Mouse (Mus musculus) myocyte (in vitro differentiated cells): Measurements from ENCODE around the gene Pdpk1. TPM values are rescaled to one million over a fixed set of nuclear protein-coding genes. Genes with fewer than 3 reads are reported as not detected.
"Not testable (repeated sequence)": the region's sequence is repeated elsewhere in the genome, so short reads cannot be mapped to it uniquely, and the experiment has no call there.

Experiments
- H3K27me3 ChIP-seq: one replicate; pipeline ENCODE4 v1.6.1; 2011; ENCODE audit not compliant: control insufficient read depth, insufficient read depth, insufficient read length
- H3K36me3 ChIP-seq: one replicate; pipeline ENCODE4 v1.6.1; 2011; ENCODE audit not compliant: control insufficient read depth, insufficient read depth
- H3K4me2 ChIP-seq: one replicate; pipeline ENCODE4 v1.6.1; 2011; ENCODE audit warnings: low read depth, control low read depth
- H3K4me3 ChIP-seq: one replicate; pipeline ENCODE4 v1.5.1; 2011; ENCODE audit warnings: mild to moderate bottlenecking, control low read depth, moderate library complexity
- H3K79me2 ChIP-seq: one replicate; pipeline ENCODE4 v1.6.1; 2011; ENCODE audit not compliant: control insufficient read depth, insufficient read depth
- H3ac ChIP-seq: one replicate; pipeline ENCODE4 v1.6.1; 2011; ENCODE audit not compliant: control insufficient read depth, insufficient read length
- CEBPB ChIP-seq: IDR thresholded peaks from 2 replicates; pipeline ENCODE4 v1.6.1; 2011; ENCODE audit warnings: mild to moderate bottlenecking, moderate library complexity; ENCODE audit not compliant: poor library complexity, insufficient read depth, severe bottlenecking
- E2F4 ChIP-seq: IDR thresholded peaks from one replicate; pipeline ENCODE4 v1.6.1; 2011; ENCODE audit warnings: mild to moderate bottlenecking, control low read depth, moderate library complexity; ENCODE audit not compliant: insufficient read depth
- MAX ChIP-seq: IDR thresholded peaks from one replicate; pipeline ENCODE4 v1.6.1; 2011; ENCODE audit warnings: low read depth, mild to moderate bottlenecking, control low read depth
- MYOD1 ChIP-seq, 3 experiments: IDR thresholded peaks; one replicate each; pipeline ENCODE4 v1.6.1; 2011; ENCODE audit warnings: control low read depth in 2 of 3, low read depth in 2 of 3, mild to moderate bottlenecking in 2 of 3, moderate library complexity in 1 of 3; ENCODE audit not compliant: insufficient read length in 2 of 3, control insufficient read depth in 1 of 3
- MYOG ChIP-seq, 3 experiments: IDR thresholded peaks; one replicate each; pipeline ENCODE4 v1.6.1; 2011; ENCODE audit warnings: control low read depth in 2 of 3, low read depth in 2 of 3, mild to moderate bottlenecking in 2 of 3; ENCODE audit not compliant: insufficient read length in 2 of 3, control insufficient read depth in 1 of 3, insufficient read depth in 1 of 3
- POLR2A ChIP-seq: IDR thresholded peaks from one replicate; pipeline ENCODE4 v1.6.1; 2011; ENCODE audit warnings: low read depth, mild to moderate bottlenecking, control low read depth, moderate library complexity; ENCODE audit not compliant: insufficient read length
- POLR2AphosphoS2 ChIP-seq: IDR thresholded peaks from one replicate; pipeline ENCODE4 v1.6.1; 2011; ENCODE audit warnings: low read depth, control low read depth; ENCODE audit not compliant: insufficient read length
- REST ChIP-seq: IDR thresholded peaks from one replicate; pipeline ENCODE4 v1.6.1; 2011; ENCODE audit warnings: mild to moderate bottlenecking, control low read depth, moderate library complexity; ENCODE audit not compliant: insufficient read depth, insufficient read length
- SRF ChIP-seq: IDR thresholded peaks from one replicate; pipeline ENCODE4 v1.6.1; 2011; ENCODE audit warnings: low read depth; ENCODE audit not compliant: control insufficient read depth, insufficient read length
- TCF12 ChIP-seq: IDR thresholded peaks from one replicate; pipeline ENCODE4 v1.6.1; 2011; ENCODE audit warnings: mild to moderate bottlenecking, control low read depth; ENCODE audit not compliant: poor library complexity, insufficient read depth, severe bottlenecking
- TCF3 ChIP-seq: IDR thresholded peaks from one replicate; pipeline ENCODE4 v1.6.1; 2011; ENCODE audit warnings: low read depth, control low read depth; ENCODE audit not compliant: insufficient read length
- USF1 ChIP-seq: IDR thresholded peaks from one replicate; pipeline ENCODE4 v1.6.1; 2011; ENCODE audit warnings: low read depth, mild to moderate bottlenecking, control low read depth, moderate library complexity
- polyA plus RNA-seq: library from polyadenylated mRNA; unstranded; fragments of >200 nt; fragmentation: generic; extraction: Trizol; gene quantifications from one replicate; pipeline ENCODE4 v1.2.1, GENCODE M21; 2012; ENCODE audit warnings: missing spikeins

The Pdpk1 gene
- polyA plus RNA-seq, 1 experiment: 10.1 TPM

DNA sequence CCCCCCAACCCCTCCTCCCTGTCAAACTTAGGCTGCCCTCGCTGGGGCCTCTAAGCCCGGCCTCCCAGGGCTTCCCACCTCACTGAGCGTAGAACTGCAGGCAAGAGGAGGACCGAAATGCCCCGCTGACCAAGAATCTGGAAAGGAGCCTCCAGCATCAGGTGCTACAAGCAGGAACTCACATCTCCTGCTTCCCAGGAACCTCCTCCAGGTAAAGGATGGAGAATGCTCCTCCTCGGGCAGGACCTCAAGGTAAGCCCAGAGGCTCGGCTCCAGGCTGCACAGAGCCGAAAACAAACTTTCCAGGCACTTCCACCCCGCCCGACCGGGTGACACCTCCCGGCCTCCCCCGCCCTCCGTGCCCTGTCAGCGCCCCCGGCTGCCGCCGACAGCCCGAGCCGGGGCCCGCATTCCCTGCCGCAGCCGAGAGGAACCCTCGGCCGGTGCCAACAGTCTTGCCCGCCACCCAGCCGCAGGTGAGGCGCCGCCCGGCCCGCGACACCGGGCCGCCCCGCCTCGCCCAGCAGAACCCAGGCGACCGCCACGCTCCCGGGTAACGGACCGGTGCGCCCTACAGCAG lies 9.8 kb downstream of the Pdpk1 start:
- TF ChIP-seq CEBPB: no peak
- no peak for TF ChIP-seq USF1
- TF ChIP-seq TCF12: no peak
- no peak for TF ChIP-seq MYOD1 (IDR thresholded peaks at IDR 0.05; ENCODE audit: control insufficient read depth in 1 of 3, insufficient read length in 2 of 3, low read depth in 2 of 3)
- TF ChIP-seq POLR2A: no peak
- TF ChIP-seq MAX: no peak
- no peak for TF ChIP-seq REST
- no peak for TF ChIP-seq SRF
- peaks cover 47% of the 10 kb centered on the region for H3K79me2 ChIP-seq
- H3K4me2 ChIP-seq: peak overlapping the region; percentile 93
- H3K27me3 ChIP-seq: no peaks in the 10 kb centered on the region
- no peaks in the 10 kb centered on the region for H3K36me3 ChIP-seq
- H3K4me3 ChIP-seq: peak overlapping the region; percentile 57
- peak overlapping the region; percentile 53 for H3ac ChIP-seq

DNA sequence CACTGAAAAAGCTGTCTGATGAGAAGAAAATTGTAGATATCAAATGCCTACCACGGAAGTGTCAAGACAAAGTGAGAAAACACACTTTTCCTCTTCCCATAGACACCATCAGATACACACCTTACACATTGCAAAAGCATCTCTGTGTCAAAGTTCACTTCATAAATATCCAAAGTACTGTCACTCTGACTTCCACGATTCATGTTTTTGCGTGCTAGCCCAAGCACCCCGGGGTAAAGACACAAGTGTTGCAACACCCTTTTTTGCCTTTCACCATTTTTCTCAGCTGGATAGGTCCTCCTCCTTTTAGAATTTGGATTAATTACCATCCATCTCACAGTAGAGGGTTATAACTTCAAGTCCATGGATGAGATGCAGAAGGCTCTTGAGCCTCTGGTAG lies 10.8 kb downstream of the Pdpk1 start:
- Histone ChIP-seq H3K36me3 (no peaks in the 10 kb centered on the region), H3K27me3 (no peaks in the 10 kb centered on the region), H3K79me2 (peaks cover 52% of the 10 kb centered on the region), H3ac (no peak overlapping the region), H3K4me3 (peak overlapping the region; percentile 57), H3K4me2 (peak overlapping the region; percentile 93)
- no peak for TF ChIP-seq SRF
- no peak for TF ChIP-seq MYOD1 (IDR thresholded peaks at IDR 0.05; ENCODE audit: control insufficient read depth in 1 of 3, insufficient read length in 2 of 3, low read depth in 2 of 3)
- TF ChIP-seq POLR2AphosphoS2: no peak
- TF ChIP-seq MYOG (IDR thresholded peaks at IDR 0.05; ENCODE audit: control insufficient read depth in 1 of 3, insufficient read depth in 1 of 3, insufficient read length in 2 of 3, low read depth in 2 of 3): no peak
- TF ChIP-seq TCF12: no peak
- TF ChIP-seq CEBPB: no peak
- TF ChIP-seq POLR2A: no peak
- no peak for TF ChIP-seq TCF3
- no peak for TF ChIP-seq MAX
- TF ChIP-seq E2F4: no peak
- no peak for TF ChIP-seq USF1
- TF ChIP-seq REST: no peak

GRCm38 (mm10) chr17:24139256-24139655 lies 11.5 kb downstream of the Pdpk1 start:
- Histone ChIP-seq H3K79me2 (peaks cover 59% of the 10 kb centered on the region), H3K4me3 (no peak overlapping the region), H3K36me3 (no peaks in the 10 kb centered on the region), H3K4me2 (peak overlapping the region; percentile 93), H3K27me3 (no peaks in the 10 kb centered on the region), H3ac (no peak overlapping the region)
- TF ChIP-seq TCF12 (no peak), USF1 (peak; percentile 32), MYOD1 (IDR thresholded peaks at IDR 0.05; ENCODE audit: control insufficient read depth in 1 of 3, insufficient read length in 2 of 3, low read depth in 2 of 3) (peak in 2 of 3 experiments; percentile 3 to 5), SRF (no peak)

- H3K79me2 ChIP-seq: peaks cover 78% of the 10 kb centered on the region
- H3ac ChIP-seq: no peak overlapping the region
- peak overlapping the region; percentile 27 for H3K4me2 ChIP-seq
- no peaks in the 10 kb centered on the region for H3K27me3 ChIP-seq
- no peaks in the 10 kb centered on the region for H3K36me3 ChIP-seq
- no peak for TF ChIP-seq REST
- TF ChIP-seq TCF3: peak; percentile 43
- no peak for TF ChIP-seq E2F4
- no peak for TF ChIP-seq USF1
- TF ChIP-seq MYOD1 (IDR thresholded peaks at IDR 0.05; ENCODE audit: control insufficient read depth in 1 of 3, insufficient read length in 2 of 3, low read depth in 2 of 3): peak in 2 of 3 experiments; percentile 83
- TF ChIP-seq TCF12: peak; percentile 50
- no peak for TF ChIP-seq CEBPB
- TF ChIP-seq MAX: no peak
- TF ChIP-seq POLR2AphosphoS2: no peak
- TF ChIP-seq SRF: no peak
- TF ChIP-seq POLR2A: no peak
- TF ChIP-seq MYOG (IDR thresholded peaks at IDR 0.05; ENCODE audit: control insufficient read depth in 1 of 3, insufficient read depth in 1 of 3, insufficient read length in 2 of 3, low read depth in 2 of 3): peak in 2 of 3 experiments; percentile 45 to 81
- no peak overlapping the region for H3K4me3 ChIP-seq
Observed at GRCm38 (mm10) chr17:24137226-24137880, 13.4 kb downstream of the Pdpk1 start.

DNA sequence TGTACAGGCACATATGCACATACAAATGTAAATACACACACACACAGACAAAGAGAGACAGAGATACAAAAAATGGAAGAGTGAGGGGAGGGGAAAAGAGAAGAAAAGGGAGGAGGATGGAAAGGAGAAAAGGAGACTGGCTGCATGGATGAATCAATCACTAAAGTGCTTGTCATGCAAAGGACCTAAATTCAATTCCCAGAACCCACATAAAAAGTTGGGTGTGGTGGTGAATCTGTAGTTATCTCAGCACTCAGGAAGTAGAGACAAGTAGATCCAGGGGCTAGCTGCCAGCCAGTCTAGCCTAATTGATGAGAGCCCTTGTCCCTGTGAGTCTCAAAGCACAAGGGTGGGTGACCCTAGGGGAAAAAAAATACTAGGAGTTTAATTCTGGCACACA lies 16.7 kb downstream of the Pdpk1 start:
- Histone ChIP-seq H3ac (no peak overlapping the region), H3K36me3 (no peaks in the 10 kb centered on the region), H3K4me2 (no peak overlapping the region), H3K27me3 (no peaks in the 10 kb centered on the region), H3K79me2 (peaks cover 92% of the 10 kb centered on the region), H3K4me3 (no peak overlapping the region)
- TF ChIP-seq USF1 (no peak), TCF3 (no peak), MYOG (IDR thresholded peaks at IDR 0.05; ENCODE audit: control insufficient read depth in 1 of 3, insufficient read depth in 1 of 3, insufficient read length in 2 of 3, low read depth in 2 of 3) (no peak)

DNA sequence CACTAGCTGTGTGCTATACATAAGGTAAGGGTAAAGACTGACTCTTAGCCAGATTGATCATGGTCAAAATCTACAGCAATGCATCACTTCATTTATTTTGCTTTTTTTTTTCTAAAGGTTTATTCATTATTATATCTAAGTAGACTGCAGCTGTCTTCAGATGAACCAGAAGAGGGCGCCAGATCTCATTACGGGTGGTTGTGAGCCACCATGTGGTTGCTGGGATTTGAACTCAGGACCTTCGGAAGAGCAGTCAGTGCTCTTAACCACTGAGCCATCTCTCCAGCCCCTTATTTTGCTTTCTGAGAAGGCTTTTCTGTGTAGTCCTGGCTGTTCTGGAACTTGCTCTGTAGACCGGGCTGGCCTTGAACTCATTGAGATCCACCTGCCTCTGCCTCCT lies 17.8 kb downstream of the Pdpk1 start:
- not testable (repeated sequence) for H3K4me2 ChIP-seq, H3K36me3 ChIP-seq, H3K27me3 ChIP-seq, H3ac ChIP-seq, H3K4me3 ChIP-seq
- H3K79me2 ChIP-seq: peaks cover 92% of the 10 kb centered on the region
